Mouse (Mus musculus) urinary bladder, postnatal 25 days (tissue): ENCODE data around the gene Krtcap2.
A peak's percentile ranks its signal among the peaks of the same experiment; 100 is the strongest.
"Not testable (repeated sequence)": the region's sequence is repeated elsewhere in the genome, so short reads cannot be mapped to it uniquely, and the experiment has no call there.

Experiments
- DNase-seq: peaks from one replicate; pipeline ENCODE4 v3.0.0; 2022; ENCODE audit warnings: low spot score

Gene Krtcap2

DNA sequence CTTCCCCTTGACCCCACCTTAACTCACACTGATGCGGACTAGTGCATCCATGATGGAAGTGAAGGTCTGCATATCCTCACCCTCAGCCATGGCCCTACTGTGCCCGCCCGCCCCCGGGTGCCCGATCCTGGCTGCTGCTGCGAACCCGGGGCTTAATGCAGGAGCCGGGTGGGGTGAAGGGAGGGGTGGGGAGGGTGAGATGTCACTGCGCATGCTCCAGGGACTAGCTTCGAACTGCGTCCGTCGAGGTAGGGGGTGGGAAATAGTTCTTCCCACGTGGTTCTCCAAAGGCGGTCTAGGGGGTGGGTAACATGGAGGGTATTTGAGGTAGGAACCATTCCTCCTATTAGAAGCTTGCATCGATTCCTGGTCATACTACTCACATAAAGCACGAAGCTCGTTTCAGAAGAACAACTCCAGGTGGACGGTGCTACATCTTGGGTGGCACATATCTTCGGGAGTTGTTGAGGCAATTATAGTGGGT lies at the start of gene Krtcap2:
Krtcap2 (plus strand) TSS at position 279 of the 484 bp plus-strand sequence.
- DNase-seq, result no peak

DNA sequence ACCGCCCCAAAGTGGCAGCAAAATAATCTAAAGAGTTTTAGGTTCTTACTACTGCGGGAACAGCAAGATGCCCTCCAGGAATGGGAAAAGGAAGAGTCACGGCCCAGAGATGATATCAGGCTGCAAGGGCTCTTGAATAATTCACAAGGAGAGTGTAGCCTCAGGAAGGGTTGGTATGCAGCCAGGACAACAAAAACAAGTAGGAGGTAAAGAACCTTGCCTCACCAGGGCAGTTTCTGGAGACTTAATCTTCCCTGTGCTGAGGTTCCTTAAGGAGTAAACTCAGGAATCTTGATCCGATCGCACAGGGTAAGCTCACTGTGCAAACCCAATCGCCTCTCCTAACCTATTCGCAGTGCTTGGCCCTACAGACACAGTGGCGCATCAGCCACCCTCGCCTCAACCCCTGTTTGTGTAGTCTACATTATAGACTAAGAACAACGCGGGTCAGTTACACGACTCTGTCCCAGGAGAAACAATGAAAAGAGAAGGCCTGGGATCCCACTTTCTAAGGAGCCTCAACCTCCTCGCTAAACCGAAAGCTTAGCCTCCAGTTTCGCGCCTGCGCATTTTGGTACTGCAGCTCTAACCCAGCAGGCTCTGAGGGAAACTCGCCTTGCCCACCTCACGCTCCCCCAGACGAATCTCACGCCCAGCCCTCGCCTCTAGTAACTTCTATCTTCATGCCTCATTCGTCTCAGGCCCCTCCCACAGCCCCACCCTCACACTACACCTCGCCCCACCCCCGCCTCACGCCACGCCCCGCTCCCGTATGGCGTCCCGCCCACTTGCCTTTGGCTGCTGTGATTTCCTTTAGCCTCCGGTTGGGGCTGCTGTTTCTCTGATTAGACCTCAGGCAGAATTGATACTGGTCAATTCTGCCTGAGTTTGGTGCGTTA lies 49.5 kb upstream of the Krtcap2 start:
- peak; percentile 83 for DNase-seq

DNA sequence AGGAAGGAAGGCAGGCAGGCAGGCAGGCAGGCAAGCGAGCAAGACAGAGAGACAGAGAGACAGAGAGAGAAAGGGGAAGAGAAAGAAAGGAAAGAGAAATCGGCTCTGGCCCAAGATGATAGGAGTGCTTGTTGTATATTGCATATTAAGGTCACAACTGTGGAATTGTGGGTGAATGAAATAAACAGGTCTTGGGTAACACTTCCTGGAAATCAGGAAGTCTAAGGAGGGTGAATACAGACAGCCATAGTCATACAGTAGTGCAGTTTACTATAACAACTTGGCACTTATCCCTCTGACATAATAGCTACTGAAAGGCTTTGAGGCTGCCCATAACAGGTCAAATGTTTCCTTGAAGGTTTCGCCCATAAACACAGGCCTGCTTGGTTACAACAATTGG lies 45.9 kb upstream of the Krtcap2 start:
- no peak for DNase-seq

DNA sequence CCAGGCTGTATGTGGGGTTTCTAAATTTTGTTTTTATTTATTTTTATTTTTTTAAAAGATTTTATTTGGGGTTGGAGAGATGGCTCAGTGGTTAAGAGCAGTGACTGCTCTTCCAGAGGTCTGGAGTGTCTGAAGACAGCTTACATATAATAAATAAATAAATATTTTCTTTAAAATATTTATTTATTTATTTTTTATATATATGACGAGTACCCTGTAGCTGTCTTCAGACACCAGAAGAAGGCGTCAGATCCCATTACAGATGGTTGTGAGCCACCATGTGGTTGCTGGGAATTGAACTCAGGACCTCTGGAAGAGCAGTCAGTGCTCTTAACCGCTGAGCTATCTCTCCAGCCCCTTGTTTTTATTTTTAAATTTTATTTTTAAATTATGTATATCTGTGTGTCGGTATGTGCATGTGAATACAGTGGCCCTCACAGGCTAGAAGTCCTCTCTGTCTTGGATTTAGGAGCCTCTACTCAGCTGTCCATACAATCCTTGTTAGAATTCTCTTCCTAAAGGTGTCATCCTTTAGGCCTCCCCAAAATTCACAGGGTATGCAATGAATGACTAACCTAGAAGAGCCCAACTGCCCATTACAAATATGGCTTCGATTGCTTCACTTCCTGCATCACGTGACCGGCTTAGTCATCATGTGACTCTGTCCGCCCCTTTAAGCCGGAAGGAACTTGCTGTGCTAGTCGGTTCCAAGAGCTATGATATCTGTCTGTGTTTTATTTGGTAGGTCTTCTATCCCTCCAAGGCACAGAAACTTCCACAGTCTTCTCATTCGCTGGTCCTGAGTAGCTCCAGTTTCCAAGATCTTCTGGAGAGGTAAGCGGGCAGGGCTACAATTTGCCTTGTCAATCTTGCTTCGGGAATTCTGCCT lies 43.3 kb upstream of the Krtcap2 start, which contains the start of gene Gba:
Gba (plus strand) TSS at position 676 of the 889 bp plus-strand sequence.
- peak; percentile 89 for DNase-seq

DNA sequence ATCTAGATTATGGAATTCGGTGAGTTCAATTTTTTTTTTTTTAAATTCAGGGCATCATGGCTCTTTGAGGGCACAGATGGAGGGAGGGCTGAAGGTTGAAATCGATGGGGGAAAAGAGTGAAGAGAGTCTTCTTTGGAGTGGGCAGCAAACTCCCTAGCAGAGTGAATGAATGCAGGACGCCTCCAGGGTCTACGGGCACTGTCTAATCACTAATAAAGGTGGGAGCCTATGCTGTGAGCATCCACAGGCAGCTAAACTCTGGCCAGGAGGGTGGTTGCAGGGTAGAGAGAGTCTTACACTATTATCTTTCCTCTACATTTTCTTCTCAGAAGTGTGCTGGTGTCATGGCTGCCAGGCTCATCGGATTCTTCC lies 42.6 kb upstream of the Krtcap2 start:
- no peak for DNase-seq

DNA sequence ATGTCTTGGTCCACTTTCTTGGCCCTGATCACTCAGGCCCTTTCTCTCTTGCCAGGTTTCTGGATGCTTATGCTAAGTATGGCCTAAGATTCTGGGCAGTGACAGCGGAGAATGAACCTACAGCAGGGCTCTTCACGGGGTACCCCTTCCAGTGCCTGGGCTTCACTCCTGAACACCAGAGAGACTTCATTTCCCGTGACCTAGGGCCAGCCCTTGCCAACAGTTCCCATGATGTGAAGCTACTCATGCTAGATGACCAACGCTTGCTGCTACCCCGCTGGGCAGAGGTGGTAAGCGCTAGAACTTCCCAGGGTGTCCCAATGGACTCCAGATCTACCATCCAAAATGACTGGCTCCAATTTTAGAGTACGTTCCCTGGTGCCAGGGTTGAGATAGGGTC lies 39.7 kb upstream of the Krtcap2 start:
- no peak for DNase-seq

DNA sequence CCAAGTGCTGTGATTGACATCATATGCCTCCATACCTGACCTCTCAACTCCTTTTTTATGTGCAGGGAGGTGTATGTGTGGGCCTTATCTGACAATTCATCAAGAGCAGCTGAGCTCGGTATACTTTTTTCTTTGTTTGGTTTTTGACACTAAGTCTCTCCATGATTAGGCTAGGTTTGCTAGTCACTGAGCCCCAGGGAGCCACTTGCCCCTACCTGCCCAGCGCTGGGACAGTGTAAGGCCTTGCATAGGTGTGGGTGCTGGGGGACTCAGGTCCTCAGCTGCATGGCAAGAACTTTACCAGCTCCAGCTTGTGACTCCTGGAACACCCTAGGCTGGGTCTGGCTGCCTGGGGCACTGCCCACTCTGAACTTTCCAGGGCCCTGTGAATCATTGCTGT lies 39.1 kb upstream of the Krtcap2 start:
- DNase-seq, result no peak

DNA sequence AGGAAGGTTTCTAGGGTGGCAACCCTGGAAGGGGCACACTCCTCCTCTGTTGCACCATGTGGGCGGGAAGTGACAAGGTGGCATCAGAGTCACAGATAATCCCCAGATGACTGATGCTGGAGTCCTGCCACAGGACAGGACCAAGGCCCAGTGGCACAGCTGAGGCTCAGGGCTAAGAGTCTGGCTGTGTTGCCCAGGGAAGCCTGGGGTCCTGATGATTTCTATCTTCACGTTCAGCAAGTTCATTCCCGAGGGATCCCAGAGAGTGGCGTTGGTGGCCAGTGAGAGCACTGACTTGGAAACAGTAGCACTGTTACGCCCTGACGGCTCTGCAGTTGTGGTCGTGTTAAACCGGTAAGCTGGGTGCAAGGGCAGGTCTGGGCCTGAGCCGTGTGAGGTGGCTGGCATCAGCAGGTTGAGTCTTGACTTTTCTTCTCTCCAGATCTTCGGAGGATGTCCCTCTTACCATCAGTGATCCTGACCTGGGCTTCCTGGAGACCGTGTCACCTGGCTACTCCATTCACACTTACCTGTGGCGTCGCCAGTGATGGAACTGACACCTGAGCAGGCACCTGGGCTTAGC lies 37.6 kb upstream of the Krtcap2 start:
- no peak for DNase-seq

DNA sequence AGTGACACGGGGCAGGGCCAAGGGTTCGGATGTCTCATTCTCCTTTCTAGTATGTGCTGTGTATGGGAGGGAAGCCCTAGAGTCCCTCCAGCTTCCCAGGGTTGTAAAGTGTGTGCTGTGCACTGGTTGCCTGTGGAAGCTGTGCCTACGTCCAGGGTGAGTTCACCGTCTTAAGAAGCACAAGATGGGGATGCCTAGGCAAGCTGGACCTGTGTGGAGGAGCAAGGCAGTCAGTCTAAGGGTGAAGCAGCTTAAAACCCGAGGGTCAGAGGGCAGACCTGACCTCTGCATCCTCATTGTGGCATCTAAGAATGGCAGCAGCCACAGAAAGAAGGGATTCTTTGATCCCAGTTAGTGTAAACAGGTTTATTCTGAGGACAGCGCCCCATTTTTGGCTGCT lies 37.0 kb upstream of the Krtcap2 start:
- no peak for DNase-seq

DNA sequence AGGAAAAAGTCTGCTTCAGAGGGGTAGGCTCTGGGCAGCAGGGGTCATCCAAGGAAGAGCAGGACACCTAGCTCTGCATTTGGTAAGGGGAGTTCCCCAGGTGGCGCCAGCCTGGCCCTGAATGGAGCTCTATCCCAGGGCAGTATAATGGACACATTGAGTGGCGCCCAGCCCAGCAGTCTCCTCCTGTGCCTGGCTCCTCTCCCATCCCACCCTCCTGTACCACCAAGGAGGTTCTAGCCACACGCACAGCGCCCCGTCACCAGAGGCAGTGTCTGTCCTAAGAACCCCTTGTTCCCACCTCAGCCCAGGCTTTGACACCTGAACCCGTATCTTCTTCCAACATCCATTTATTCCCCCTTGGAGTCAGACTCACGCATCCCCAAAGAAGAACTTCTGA lies 36.0 kb upstream of the Krtcap2 start:
- DNase-seq, result no peak

DNA sequence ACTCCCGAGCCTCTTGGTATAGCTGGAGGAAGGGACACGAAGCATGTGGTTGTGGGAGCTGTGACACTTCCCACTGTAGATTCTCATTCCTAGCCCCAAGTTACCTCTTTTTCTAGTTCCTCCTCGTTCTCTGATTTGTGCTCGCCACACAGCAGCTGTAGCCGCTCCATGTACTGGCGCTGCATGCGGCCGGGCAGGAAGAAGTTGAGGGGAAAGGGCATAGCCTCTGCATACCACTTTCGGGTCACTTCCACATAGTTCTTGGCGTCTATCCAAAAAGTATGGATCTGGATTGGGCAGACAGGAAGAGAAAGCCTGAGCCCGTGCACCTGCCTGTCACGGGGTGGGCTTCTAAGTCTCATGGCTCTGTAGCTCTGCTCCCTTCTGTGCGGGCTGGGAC lies 35.6 kb upstream of the Krtcap2 start:
- DNase-seq, result no peak

DNA sequence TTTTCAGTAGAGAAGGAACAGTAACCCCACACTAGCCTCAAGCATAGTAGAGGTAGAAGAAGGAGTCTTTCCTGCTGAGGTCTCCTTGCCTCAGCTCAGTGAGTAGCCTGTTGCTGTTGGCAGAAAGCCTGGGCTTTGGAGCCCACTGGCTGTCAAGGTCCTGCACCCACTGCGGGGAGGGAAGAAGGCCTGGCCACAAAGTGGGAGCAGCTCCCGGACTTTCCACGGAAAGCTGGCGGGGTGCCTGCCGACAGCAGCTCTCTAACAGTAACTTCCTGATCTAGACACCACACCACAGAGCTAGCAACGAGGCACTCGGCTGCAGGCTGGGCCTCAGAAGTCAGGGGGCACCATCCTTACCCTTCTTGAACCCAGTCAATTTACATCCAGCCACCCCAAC lies 35.0 kb upstream of the Krtcap2 start:
- no peak for DNase-seq

DNA sequence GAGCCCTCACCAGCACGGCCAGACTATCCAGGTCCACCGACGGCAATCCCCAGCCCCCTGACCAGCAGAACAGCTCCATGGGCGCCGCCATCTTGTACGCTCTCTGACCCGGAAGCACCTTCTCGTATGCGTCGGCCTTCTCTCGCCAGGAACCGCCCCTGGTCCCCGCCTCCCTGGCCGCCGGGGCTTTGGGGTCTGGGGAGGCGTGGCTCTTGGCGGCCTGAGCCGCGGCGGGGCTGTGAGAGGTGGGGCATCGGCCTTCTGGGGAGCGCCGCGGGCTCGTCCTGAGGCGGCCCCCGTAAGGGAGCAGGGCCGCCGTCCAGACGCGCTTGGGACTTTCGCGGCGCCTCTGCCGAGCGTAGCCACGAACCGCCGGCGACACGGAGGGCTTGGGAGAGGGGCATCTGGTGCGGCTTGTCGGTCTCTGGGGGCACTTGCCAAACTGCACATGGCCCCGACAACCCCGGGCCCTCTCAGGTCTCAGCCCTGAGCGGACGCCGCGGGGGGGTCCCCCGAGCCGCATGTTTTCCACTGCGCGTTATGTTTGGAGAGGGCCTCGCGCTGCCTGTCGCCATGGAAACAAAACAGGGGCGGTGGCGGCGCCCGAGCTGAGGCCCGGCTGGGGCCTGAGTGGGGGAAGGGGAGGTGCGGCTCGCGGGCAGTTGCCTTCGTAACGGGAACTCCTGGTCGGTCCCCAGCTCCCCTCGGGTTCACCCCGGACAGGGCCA lies 31.8 kb upstream of the Krtcap2 start:
- peak; percentile 88 for DNase-seq

DNA sequence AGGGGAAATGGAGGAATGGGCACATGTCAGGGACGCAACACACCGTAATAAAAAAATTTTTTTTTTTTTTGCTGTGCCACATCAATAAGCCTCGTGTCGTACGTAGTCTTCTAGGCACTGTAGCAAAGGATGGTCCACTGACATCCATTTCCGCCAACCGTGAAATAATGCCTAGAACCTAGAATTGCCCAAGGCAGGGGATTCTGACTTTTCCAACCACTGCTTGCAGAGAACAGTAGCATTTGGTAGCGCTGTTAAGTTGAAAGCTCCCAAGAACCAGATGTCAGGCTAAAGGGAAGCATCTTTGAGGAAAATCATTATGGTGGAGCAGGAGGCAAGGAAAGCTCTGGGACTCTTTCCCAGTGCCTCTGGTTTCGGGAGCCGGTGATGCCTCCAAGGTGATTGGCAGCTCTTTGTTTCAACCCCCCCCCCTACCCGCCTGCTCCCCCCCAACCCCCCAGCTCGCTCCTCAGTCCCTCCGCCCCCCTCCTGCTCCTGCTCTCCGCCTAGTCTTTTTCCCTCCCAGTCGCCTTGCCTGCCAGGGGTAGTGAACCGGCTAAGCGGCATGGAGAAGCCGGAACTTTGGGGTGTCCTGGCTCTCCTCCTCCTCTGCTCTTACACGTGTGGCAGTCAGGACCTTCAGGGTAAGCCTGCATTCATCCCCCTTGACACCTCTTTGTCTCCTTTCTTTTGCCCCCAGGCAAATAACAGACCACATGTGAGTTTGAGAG lies 30.9 kb upstream of the Krtcap2 start, which contains the start of gene Thbs3:
Thbs3 (plus strand) TSS at position 500 of the 731 bp plus-strand sequence.
- DNase-seq, result no peak

DNA sequence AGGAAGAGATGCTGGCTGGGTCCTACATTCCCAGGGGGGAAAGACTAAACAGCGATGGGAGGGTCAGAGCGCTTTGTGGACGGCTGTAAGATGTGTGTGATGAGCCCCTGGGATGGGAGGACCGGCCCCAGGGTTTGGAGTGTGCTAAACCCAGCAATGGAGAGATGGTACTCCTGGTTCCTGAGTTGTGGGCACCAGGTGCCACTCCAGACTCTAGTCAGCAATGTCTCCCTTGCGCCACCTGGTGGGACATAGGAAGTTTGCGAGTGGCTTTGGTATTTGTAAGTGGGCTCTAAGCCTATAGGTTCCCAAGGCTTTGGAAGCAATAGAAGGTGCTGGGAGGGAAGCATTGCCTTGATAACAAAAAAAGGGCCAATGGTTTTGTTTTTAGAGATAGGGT lies 29.9 kb upstream of the Krtcap2 start:
- DNase-seq, result peak; percentile 82

DNA sequence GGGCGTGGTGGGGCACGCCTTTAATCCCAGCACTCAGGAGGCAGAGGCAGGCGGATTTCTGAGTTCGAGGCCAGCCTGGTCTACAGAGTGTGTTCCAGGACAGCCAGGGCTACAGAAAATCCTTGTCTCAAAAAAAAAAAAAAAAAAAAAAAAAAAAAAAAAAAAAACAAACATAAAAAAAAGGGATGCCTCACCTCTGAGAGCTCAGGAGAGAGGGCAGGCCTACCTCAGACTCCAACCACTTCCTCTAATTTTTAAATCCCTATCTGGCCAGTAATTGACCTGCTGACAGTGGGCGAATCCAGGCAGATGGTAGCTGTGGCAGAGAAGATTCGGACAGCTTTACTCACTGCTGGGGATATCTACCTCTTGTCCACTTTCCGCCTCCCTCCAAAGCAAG lies 29.4 kb upstream of the Krtcap2 start:
- not testable (repeated sequence) for DNase-seq

DNA sequence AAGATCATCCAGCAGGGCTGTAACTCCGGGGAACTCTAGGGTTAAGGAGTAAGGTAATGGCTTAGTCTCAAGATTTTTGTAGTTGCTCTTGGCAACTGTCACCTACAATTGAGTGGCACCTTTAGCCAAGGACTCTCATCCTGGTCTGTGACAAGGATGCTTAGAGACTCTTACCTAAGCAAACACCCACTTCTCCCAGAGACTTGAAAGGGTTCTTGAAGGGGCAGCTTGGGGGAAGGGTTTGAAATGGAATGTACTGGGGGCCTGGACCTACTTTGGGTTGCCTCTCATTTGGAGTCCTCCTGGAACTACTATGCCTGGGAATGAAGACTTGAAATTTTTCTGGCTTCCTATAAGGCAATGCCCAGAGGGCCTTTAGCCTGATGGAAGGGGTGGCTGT lies 27.5 kb upstream of the Krtcap2 start:
- DNase-seq, result no peak

DNA sequence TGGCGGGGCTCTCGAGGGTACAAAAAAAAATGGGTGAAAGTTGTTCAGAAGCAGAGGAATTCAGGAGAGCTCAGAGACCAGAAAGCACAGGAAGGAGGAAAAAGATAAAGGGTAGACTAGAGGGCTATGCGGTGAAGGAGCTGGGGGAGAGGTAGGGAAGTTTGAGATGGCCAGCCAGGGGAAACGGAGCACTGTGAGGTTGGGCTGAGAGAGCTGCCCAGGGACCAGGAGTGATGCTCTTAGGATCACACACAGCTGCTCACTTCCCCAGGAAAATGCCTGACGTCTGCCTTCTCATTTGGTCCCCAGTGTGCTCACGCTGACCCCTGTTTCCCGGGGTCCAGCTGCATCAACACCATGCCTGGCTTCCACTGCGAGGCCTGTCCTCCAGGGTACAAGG lies 26.2 kb upstream of the Krtcap2 start:
- DNase-seq, result no peak

DNA sequence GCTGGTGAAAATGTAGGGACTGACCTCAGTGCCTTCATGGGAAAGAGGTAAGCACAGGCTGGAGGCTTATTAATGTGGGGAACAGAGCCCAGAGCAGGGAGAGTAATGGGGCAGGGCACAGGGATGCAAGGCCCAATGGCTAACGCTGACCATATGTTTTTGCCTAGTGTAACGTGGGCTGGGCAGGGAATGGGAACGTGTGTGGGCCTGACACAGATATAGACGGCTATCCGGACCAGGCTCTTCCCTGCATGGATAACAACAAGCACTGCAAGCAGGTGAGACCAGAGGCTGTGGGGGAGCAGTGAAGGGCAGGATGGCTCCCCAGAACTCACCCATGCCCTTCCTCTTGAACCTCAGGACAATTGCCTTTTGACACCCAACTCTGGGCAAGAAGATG lies 24.6 kb upstream of the Krtcap2 start:
- no peak for DNase-seq

DNA sequence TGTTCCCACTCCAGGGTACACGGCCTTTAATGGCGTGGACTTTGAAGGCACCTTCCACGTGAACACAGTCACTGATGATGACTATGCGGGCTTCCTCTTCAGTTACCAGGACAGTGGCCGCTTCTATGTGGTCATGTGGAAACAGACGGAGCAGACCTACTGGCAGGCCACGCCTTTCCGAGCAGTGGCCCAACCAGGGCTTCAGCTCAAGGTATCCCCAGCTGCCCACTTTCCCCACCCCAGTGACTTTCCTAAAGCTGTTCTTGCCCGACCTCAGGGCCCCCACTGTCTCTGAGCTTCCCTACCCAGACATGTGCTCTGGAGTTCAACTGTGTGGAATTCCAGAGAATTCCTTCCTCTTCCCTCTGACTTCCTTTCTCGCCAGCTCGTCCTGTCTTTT lies 21.0 kb upstream of the Krtcap2 start:
- no peak for DNase-seq

DNA sequence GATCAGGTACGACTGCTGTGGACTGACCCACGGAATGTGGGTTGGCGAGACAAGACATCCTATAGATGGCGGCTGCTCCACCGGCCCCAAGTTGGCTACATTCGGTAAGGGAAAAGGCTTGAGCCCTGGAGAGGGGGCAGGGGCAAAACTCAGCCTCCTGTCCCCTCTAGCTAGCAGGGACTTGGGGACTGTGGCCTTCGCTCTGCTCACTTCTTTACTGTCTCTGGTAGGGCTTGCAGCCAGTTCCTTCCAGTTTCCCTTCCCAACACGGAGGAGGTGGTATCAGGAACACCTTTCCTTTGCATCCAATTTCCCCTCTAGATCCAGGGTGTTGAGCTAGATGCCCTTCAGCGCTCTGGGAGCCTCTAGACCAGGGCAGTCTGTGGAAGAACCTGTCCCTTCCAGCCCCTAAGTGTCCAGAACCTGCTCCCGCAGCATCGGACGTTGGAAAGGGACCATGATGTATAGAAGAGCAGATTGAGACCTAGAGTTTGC lies 20.4 kb upstream of the Krtcap2 start:
- no peak for DNase-seq
